Mouse (Mus musculus) MN1 (cell line): ENCODE data around the gene Lclat1.

ENCODE experiments used
- DNase-seq: peaks from one replicate; pipeline ENCODE4 v3.0.0-alpha.2; 2016; ENCODE audit warnings: low spot score

Gene Lclat1

GRCm38 (mm10) chr17:73196139-73196538 is 88.4 kb downstream of the Lclat1 start:
- DNase-seq: no peak

- DNase-seq: no peak
Observed at GRCm38 (mm10) chr17:73197724-73198123, 89.9 kb downstream of the Lclat1 start.

GRCm38 (mm10) chr17:73199387-73199786 is 91.6 kb downstream of the Lclat1 start:
- no peak for DNase-seq

- no peak for DNase-seq
Observed at GRCm38 (mm10) chr17:73200380-73200779, 92.6 kb downstream of the Lclat1 start.

- DNase-seq: no peak
Observed at GRCm38 (mm10) chr17:73203642-73204332, 96.0 kb downstream of the Lclat1 start.

- no peak for DNase-seq
Observed at GRCm38 (mm10) chr17:73210960-73211531, 103.3 kb downstream of the Lclat1 start.

GRCm38 (mm10) chr17:73212754-73213153 is 105.0 kb downstream of the Lclat1 start:
- no peak for DNase-seq

GRCm38 (mm10) chr17:73213187-73213586 is 105.4 kb downstream of the Lclat1 start:
- no peak for DNase-seq

- DNase-seq: no peak
Observed at GRCm38 (mm10) chr17:73213677-73214076, 105.9 kb downstream of the Lclat1 start.

- DNase-seq: no peak
Observed at GRCm38 (mm10) chr17:73217274-73217673, 109.5 kb downstream of the Lclat1 start.

- no peak for DNase-seq
Observed at GRCm38 (mm10) chr17:73220746-73221145, 113.0 kb downstream of the Lclat1 start.

GRCm38 (mm10) chr17:73222077-73222476 is 114.3 kb downstream of the Lclat1 start:
- peak; percentile 43 for DNase-seq

- DNase-seq: no peak
Observed at GRCm38 (mm10) chr17:73225442-73225841, 117.7 kb downstream of the Lclat1 start.

- no peak for DNase-seq
Observed at GRCm38 (mm10) chr17:73225996-73226395, 118.2 kb downstream of the Lclat1 start.

GRCm38 (mm10) chr17:73226595-73226994 is 118.8 kb downstream of the Lclat1 start:
- no peak for DNase-seq

GRCm38 (mm10) chr17:73227361-73227760 is 119.6 kb downstream of the Lclat1 start:
- DNase-seq: no peak

- no peak for DNase-seq
Observed at GRCm38 (mm10) chr17:73229445-73230155, 121.8 kb downstream of the Lclat1 start.

- DNase-seq: no peak
Observed at GRCm38 (mm10) chr17:73230340-73230989, 122.7 kb downstream of the Lclat1 start.

- DNase-seq: no peak
Observed at GRCm38 (mm10) chr17:73231337-73231736, 123.6 kb downstream of the Lclat1 start.

- no peak for DNase-seq
Observed at GRCm38 (mm10) chr17:73232593-73232992, 124.8 kb downstream of the Lclat1 start.

- DNase-seq: no peak
Observed at GRCm38 (mm10) chr17:73233975-73234374, 126.2 kb downstream of the Lclat1 start.

- DNase-seq: no peak
Observed at GRCm38 (mm10) chr17:73237178-73237853, 129.5 kb downstream of the Lclat1 start.
